Mouse (Mus musculus) megakaryocyte, embryonic 14.5 days (primary cell): ENCODE measurements around the gene Adcyap1. TPM values are rescaled to one million over a fixed set of nuclear protein-coding genes. Genes with fewer than 3 reads are reported as not detected.

Experiments used
- H3K27me3 ChIP-seq: replicated peaks from 2 replicates; pipeline ENCODE3; 2012; ENCODE audit warnings: inconsistent platforms
- H3K36me3 ChIP-seq: replicated peaks from 2 replicates; pipeline ENCODE3; 2012; ENCODE audit warnings: low read length, inconsistent platforms, mixed read lengths
- H3K4me1 ChIP-seq: 2 replicates; pipeline ENCODE4 v1.6.1; 2012; ENCODE audit warnings: inconsistent platforms
- H3K4me3 ChIP-seq: replicated peaks from 2 replicates; pipeline ENCODE3; 2012; ENCODE audit warnings: moderate library complexity, mild to moderate bottlenecking, inconsistent platforms
- H3K9me3 ChIP-seq: 2 replicates; pipeline ENCODE4 v1.6.1; 2012; ENCODE audit warnings: inconsistent platforms
- FLI1 ChIP-seq: IDR thresholded peaks from 2 replicates; pipeline ENCODE4 v1.6.1; 2012; ENCODE audit warnings: low read length, inconsistent platforms, mixed read lengths
- GATA1 ChIP-seq: IDR thresholded peaks from 3 replicates; pipeline ENCODE4 v1.6.1; 2012; ENCODE audit warnings: mixed read lengths, low read length, inconsistent platforms, borderline replicate concordance
- polyA plus RNA-seq: library from polyadenylated mRNA; stranded (reverse); fragments of >175 nt; gene quantifications from 2 replicates; pipeline ENCODE4 v1.2.3, GENCODE M21; 2012; ENCODE audit warnings: low replicate concordance; ENCODE audit not compliant: insufficient read depth

Adcyap1 gene
- polyA plus RNA-seq, 1 experiment, result not detected

DNA sequence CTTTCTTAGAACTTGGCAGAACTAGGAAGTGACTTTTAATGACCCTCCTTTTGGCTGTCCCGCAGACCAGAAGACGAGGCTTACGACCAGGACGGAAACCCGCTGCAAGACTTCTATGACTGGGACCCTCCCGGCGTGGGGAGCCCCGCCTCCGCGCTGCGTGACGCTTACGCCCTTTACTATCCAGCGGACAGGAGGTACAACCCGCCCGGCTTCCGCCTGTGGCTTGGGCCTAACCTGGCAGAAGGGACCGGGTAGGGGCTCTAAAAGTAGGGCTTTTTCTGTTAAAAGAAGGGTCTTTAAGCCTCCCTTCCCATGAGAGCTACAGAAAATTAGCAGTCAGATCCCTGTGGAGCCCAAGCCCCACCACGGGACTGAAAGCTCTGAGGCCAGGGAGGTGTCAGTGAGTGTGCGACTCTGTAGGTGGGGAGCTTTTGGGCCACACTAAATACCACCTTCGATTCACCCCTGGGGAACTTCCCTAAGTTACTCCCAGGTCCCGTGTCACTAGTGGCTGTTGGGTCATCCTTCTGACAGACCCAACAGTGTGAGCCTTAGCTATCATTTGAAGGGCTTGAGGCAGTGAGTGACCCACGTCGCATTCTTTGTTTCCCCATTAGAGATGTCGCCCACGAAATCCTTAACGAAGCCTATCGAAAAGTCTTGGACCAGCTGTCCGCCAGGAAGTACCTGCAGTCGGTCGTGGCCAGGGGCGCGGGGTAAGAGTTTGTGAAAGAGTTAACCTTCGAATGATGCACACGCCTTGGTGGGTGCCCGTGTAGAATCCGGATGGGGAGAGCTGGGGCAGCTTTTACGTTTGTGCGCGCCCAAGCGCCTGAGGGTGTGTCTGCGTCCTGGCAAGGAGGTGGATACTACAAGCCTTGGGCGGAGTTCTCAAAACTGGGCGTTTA lies 3.6 kb downstream of the Adcyap1 start:
- Histone ChIP-seq H3K27me3 (peaks cover 59% of the 10 kb centered on the region), H3K36me3 (no peaks in the 10 kb centered on the region), H3K4me3 (no peak overlapping the region), H3K9me3 (peaks cover 17% of the 10 kb centered on the region), H3K4me1 (no peaks in the 10 kb centered on the region)
- no peak for TF ChIP-seq FLI1
- TF ChIP-seq GATA1, result no peak

DNA sequence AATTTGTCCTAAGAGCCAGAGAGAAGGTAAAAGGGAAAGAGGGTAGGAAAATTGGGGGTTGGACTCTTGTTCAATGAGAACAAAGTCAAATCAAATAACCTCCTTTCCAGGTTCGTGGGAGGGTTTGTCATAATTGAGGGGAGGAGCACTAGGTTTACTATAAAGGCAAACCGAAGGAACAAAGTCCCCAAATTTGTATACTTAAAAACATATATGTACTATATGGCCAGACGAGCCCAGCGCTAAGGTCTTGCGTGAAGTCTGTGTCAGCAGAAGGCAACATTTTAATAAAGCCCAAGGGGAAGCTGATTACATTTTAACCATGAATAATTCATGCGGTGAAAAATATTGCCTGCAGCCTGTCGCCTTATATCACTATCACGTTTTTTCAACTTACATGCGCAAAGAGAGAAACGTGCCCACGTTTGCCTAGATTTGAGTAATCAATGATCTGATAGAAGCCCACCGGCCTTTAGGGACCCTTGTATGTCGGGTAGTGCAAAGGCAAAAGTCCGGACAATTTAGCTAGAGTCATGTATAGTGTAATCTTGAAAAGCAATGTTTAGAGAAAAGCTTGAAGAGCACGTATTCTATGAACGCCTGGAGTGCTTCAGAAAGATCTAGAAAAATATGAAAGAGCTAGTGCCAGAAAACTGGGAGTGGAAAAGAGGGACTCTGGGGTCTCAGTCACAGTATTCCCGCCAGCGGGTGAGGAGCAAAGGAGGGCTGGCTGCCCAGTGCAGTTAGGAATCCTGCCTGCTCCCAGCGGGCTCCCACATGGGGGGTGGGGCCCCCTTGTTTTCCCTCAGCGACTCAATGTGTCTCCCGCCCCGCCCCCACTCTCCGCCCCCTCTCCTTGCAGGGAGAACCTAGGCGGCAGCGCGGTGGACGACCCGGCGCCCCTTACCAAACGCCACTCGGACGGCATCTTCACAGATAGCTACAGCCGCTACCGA lies 4.5 kb downstream of the Adcyap1 start:
- TF ChIP-seq GATA1 (no peak), FLI1 (no peak)
- H3K4me1 ChIP-seq, result no peaks in the 10 kb centered on the region
- peaks cover 59% of the 10 kb centered on the region for H3K27me3 ChIP-seq
- H3K36me3 ChIP-seq, result no peaks in the 10 kb centered on the region
- no peak overlapping the region for H3K4me3 ChIP-seq
- peaks cover 17% of the 10 kb centered on the region for H3K9me3 ChIP-seq

DNA sequence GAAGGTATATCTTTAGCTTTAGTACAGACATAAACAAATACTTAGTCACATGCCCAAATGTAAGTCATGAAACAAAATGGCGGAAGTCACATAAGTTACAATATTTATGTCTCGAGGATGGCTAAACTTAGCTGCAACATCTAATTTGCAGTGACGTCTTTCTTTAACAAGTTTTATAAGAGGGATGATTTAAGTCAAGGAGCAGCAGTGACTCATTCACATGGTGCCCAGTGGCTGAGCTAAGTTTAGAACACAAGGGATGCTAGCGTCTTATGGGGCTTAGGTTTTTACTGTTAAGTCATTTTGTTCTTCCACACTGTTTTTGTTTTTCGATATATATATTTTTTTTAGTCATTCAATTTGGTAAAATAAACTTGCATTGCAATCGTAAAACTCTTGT lies 19.0 kb downstream of the Adcyap1 start:
- Histone ChIP-seq H3K4me3 (no peak overlapping the region), H3K36me3 (no peaks in the 10 kb centered on the region), H3K9me3 (no peaks in the 10 kb centered on the region), H3K27me3 (no peaks in the 10 kb centered on the region), H3K4me1 (no peaks in the 10 kb centered on the region)
- no peak for TF ChIP-seq GATA1
- TF ChIP-seq FLI1, result no peak

DNA sequence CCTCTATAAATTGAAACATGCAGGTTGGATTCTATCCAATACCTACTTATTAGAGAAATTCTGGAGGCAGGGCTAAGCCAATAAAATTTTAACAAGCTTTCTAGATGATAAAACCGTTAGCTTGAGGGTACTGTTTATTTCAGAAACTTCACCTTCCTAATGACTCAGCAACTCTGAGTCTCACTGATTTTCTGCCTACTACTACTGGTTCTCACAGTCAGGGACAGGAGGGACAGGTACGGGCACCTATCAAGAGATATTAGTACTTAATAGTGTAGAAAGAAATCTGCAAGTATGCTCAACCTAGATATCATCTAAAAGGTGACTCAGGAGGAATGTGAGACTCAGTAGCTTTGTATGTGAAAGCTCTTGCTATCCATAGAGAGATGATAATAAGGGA lies 19.8 kb downstream of the Adcyap1 start:
- H3K36me3 ChIP-seq, result no peaks in the 10 kb centered on the region
- H3K9me3 ChIP-seq, result no peaks in the 10 kb centered on the region
- no peaks in the 10 kb centered on the region for H3K4me1 ChIP-seq
- TF ChIP-seq FLI1, result no peak
- no peak for TF ChIP-seq GATA1
- no peak overlapping the region for H3K4me3 ChIP-seq
- H3K27me3 ChIP-seq, result no peaks in the 10 kb centered on the region

DNA sequence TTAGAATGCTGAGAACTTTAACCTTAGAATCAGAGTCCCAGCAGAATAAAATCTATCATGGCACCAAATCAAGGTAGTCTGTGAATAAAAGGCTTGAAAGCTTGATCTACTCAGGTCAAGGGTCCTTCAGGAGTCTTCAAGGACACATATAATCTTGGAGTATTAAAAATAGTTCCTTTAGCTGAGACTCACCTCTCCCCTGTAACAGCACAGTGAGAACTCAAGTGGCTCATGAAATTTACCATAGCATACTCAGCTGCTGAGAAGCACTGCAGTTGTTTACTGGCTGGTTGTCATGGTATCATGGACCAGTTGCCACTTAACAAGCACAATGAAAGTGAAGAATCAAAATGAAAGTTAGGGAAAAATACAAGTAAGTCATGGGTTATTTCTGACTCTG lies 38.5 kb downstream of the Adcyap1 start:
- no peak for TF ChIP-seq FLI1
- TF ChIP-seq GATA1, result no peak
- Histone ChIP-seq H3K27me3 (no peaks in the 10 kb centered on the region), H3K36me3 (no peaks in the 10 kb centered on the region)

More for the DNA sequence above, 38.5 kb downstream of the Adcyap1 start:
- H3K4me1 ChIP-seq, result no peaks in the 10 kb centered on the region
- H3K9me3 ChIP-seq, result peaks cover 4% of the 10 kb centered on the region; the same call in 1 of the 2 replicates
- no peak overlapping the region for H3K4me3 ChIP-seq
